Mouse (Mus musculus) spleen, adult 2 months (tissue): ENCODE measurements around the gene Top2a.

Source experiments
- CTCF ChIP-seq: fragments of 200-500 bp; IDR thresholded peaks from 2 replicates; pipeline ENCODE4 v1.5.1; 2011; ENCODE audit warnings: mild to moderate bottlenecking, inconsistent platforms; ENCODE audit not compliant: insufficient read depth, insufficient read length, insufficient replicate concordance; ENCODE audit errors: extremely low read depth
- POLR2A ChIP-seq: fragments of 200-500 bp; IDR thresholded peaks from 2 replicates; pipeline ENCODE4 v1.6.1; 2011; ENCODE audit warnings: low read depth, low read length, inconsistent platforms

GRCm38 (mm10) chr11:99025878-99026277, 1.9 kb upstream of the Top2a start:
- no peak for TF ChIP-seq POLR2A
- TF ChIP-seq CTCF = no peak
